Mouse (Mus musculus) lung, adult 2 months (tissue): ENCODE data around the gene Kbtbd12. TPM values are rescaled to one million over a fixed set of nuclear protein-coding genes. Genes with fewer than 3 reads are reported as not detected.

Source experiments
- DNase-seq: peaks from one replicate; pipeline ENCODE4 v3.0.0; 2022
- H3K4me1 ChIP-seq: fragments of 200-500 bp; 2 replicates; pipeline ENCODE4 v1.6.1; 2011; ENCODE audit warnings: low read length; ENCODE audit not compliant: control insufficient read depth, insufficient read depth
- H3K4me3 ChIP-seq: fragments of 200-500 bp; replicated peaks from 2 replicates; pipeline ENCODE3; 2011; ENCODE audit warnings: low read depth, mild to moderate bottlenecking, control low read depth, low read length; ENCODE audit errors: extremely low read depth
- CTCF ChIP-seq: fragments of 200-500 bp; IDR thresholded peaks from 2 replicates; pipeline ENCODE4 v1.5.1; 2011; ENCODE audit warnings: mild to moderate bottlenecking, low read length, control low read depth; ENCODE audit not compliant: insufficient read depth
- POLR2A ChIP-seq: fragments of 200-500 bp; IDR thresholded peaks from 2 replicates; pipeline ENCODE4 v1.6.1; 2011; ENCODE audit warnings: low read depth, mild to moderate bottlenecking, control low read depth, low read length, borderline replicate concordance; ENCODE audit errors: extremely low read depth
- whole genome bisulfite sequencing: fragments of 180-500 bp; shearing (Covaris S2); methylation state at CpG from one replicate; pipeline ENCODE4 v1.1.7; 2018; 5-methylcytosine and 5-hydroxymethylcytosine counted together
- polyA plus RNA-seq: library from polyadenylated mRNA; depleted of rRNA; stranded (reverse); fragments of >200 nt; gene quantifications from 2 replicates; pipeline ENCODE4 v1.2.3, GENCODE M21; 2012

Kbtbd12 gene
- polyA plus RNA-seq, 1 experiment, result 1.8 TPM

GRCm38 (mm10) chr6:88647564-88648295 lies 10.0 kb upstream of the Kbtbd12 start:
- no peak overlapping the region for H3K4me3 ChIP-seq
- H3K4me1 ChIP-seq, result no peaks in the 10 kb centered on the region
- TF ChIP-seq CTCF (no peak), POLR2A (no peak)
- DNase-seq, result no peak
- 78% methylated on average over 4 of the region's 4 CpGs for WGBS

GRCm38 (mm10) chr6:88644786-88645185 lies 7.0 kb upstream of the Kbtbd12 start:
- TF ChIP-seq POLR2A (no peak), CTCF (no peak)
- Histone ChIP-seq H3K4me3 (no peak overlapping the region), H3K4me1 (peaks cover 4% of the 10 kb centered on the region; the same call in 1 of the 2 replicates)
- no peak for DNase-seq
- WGBS, result 73% methylated on average over 4 of the region's 4 CpGs

- Histone ChIP-seq H3K4me1 (peaks cover 4% of the 10 kb centered on the region; the same call in 1 of the 2 replicates), H3K4me3 (no peak overlapping the region)
- no peak for DNase-seq
- TF ChIP-seq POLR2A (no peak), CTCF (no peak)
- WGBS, result 68% methylated on average over 4 of the region's 4 CpGs
Measured at GRCm38 (mm10) chr6:88641346-88641920, 3.7 kb upstream of the Kbtbd12 start.

- 34% methylated on average over 3 of the region's 3 CpGs for WGBS
- Histone ChIP-seq H3K4me3 (no peak overlapping the region), H3K4me1 (peaks cover 4% of the 10 kb centered on the region; the same call in 1 of the 2 replicates)
- TF ChIP-seq CTCF (no peak), POLR2A (no peak)
- no peak for DNase-seq
Measured at GRCm38 (mm10) chr6:88640331-88640730, 2.6 kb upstream of the Kbtbd12 start.

GRCm38 (mm10) chr6:88639921-88640320 lies 2.2 kb upstream of the Kbtbd12 start:
- 5% methylated on average over 9 of the region's 9 CpGs for WGBS
- TF ChIP-seq POLR2A, result no peak
- peaks cover 4% of the 10 kb centered on the region; the same call in 1 of the 2 replicates for H3K4me1 ChIP-seq
- no peak overlapping the region for H3K4me3 ChIP-seq
- DNase-seq, result no peak

- Histone ChIP-seq H3K4me3 (no peak overlapping the region), H3K4me1 (peaks cover 4% of the 10 kb centered on the region; the same call in 1 of the 2 replicates)
- WGBS, result 50% methylated on average over 6 of the region's 6 CpGs
- no peak for DNase-seq
- TF ChIP-seq POLR2A (no peak), CTCF (no peak)
Measured at GRCm38 (mm10) chr6:88639372-88639920, 1.7 kb upstream of the Kbtbd12 start.

GRCm38 (mm10) chr6:88638917-88639316 lies 1.2 kb upstream of the Kbtbd12 start:
- 59% methylated on average over 1 of the region's 1 CpGs for WGBS
- Histone ChIP-seq H3K4me1 (peaks cover 4% of the 10 kb centered on the region; the same call in 1 of the 2 replicates), H3K4me3 (no peak overlapping the region)
- no peak for DNase-seq
- TF ChIP-seq CTCF (no peak), POLR2A (no peak)

GRCm38 (mm10) chr6:88635881-88636754 lies 1.6 kb downstream of the Kbtbd12 start:
- 90% methylated on average over 6 of the region's 6 CpGs for WGBS
- no peak for TF ChIP-seq POLR2A
- TF ChIP-seq CTCF, result no peak
- peaks cover 4% of the 10 kb centered on the region; the same call in 1 of the 2 replicates for H3K4me1 ChIP-seq
- H3K4me3 ChIP-seq, result no peak overlapping the region
- no peak for DNase-seq

GRCm38 (mm10) chr6:88631293-88631692 lies 6.5 kb downstream of the Kbtbd12 start:
- peaks cover 3% of the 10 kb centered on the region; the same call in 1 of the 2 replicates for H3K4me1 ChIP-seq
- TF ChIP-seq POLR2A (no peak), CTCF (no peak)
- DNase-seq, result no peak
- WGBS, result 61% methylated on average over 6 of the region's 6 CpGs
- no peak overlapping the region for H3K4me3 ChIP-seq

GRCm38 (mm10) chr6:88630560-88630959 lies 7.2 kb downstream of the Kbtbd12 start:
- Histone ChIP-seq H3K4me3 (no peak overlapping the region), H3K4me1 (peaks cover 3% of the 10 kb centered on the region; the same call in 1 of the 2 replicates)
- no peak for DNase-seq
- WGBS, result 52% methylated on average over 5 of the region's 5 CpGs
- no peak for TF ChIP-seq POLR2A
- TF ChIP-seq CTCF, result no peak
